In the genomic region with DNA sequence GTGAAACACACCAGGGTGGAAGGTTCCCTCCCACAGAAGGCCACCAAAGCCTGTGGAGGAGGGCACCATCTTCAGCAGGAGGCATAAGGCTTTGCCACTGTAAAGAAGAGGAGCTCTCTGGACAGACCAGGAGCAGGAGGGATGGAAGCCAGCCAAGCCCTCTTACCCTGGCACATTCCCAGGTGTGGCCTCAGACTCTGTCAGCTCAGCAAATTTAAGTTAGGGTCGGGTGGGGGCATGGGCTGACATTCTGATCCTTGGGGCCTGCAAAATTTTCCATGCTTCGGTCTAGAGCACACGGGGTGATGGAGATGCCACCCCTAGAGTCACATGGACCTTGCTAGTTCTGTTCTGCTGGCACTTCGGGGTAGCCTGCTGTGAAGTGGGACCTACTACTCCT, we compare ENCODE assay signal across 12 mouse cellular contexts. TPM values are rescaled to one million over a fixed set of nuclear protein-coding genes. Genes with fewer than 3 reads are reported as not detected.
"Had no signal": no experiment of that assay in that cellular context is flagged by ENCODE, and none has a peak within 500 bp of the region (broad histone marks: within the 10 kb centered on the region; RNA-seq: fewer than 3 reads in every experiment).

No protein-coding gene starts in this region.

- ATAC-seq: liver, embryonic 12.5 days; midbrain, embryonic 15.5 days had no signal

- H3K4me2 ChIP-seq: liver, embryonic 12.5 days; lung, embryonic 14.5 days; midbrain, embryonic 11.5 days; midbrain, embryonic 15.5 days had no signal

- H3K27ac ChIP-seq: limb, embryonic 10.5 days; liver, embryonic 12.5 days; macrophage; midbrain, embryonic 15.5 days; stomach, postnatal 0 days had no signal

- DNase-seq: kidney, adult 8-10 months; lung, postnatal 14 days; right cerebral cortex, postnatal 14 days; thymus, postnatal 4 days had no signal

- H3K9me3 ChIP-seq: limb, embryonic 10.5 days; liver, embryonic 12.5 days; megakaryocyte, embryonic 14.5 days; midbrain, embryonic 15.5 days had no signal

- H3K4me3 ChIP-seq: limb, embryonic 10.5 days; liver, embryonic 12.5 days; megakaryocyte, embryonic 14.5 days; midbrain, embryonic 15.5 days had no signal

- H3K4me1 ChIP-seq: liver, embryonic 12.5 days; megakaryocyte, embryonic 14.5 days had no signal

- H3K9ac ChIP-seq: liver, embryonic 12.5 days; lung, embryonic 14.5 days; midbrain, embryonic 15.5 days had no signal

- H3K36me3 ChIP-seq: limb, embryonic 10.5 days; liver, embryonic 12.5 days; midbrain, embryonic 15.5 days had no signal

RNA-seq across cellular contexts. Expression of gene Sgsm1, which starts 17.1 kb away (rescaled TPM):
- polyA plus RNA-seq: macrophage had no signal
